ENCODE assay signal across 14 mouse cellular contexts in genomic region chr1:137863506-137863905, GRCm38 (mm10).
"Had no signal": no experiment of that assay in that cellular context is flagged by ENCODE, and none has a peak within 500 bp of the region (broad histone marks: within the 10 kb centered on the region; RNA-seq: fewer than 3 reads in every experiment).

No protein-coding gene starts in this region.

- DNase-seq: gastrocnemius, adult 2 months; gastrocnemius, postnatal 10 days; gastrocnemius, postnatal 25 days; heart, adult 18-20 months; heart, postnatal 10 days; heart, postnatal 4 days; kidney, adult 11 months; kidney, adult 2 months; kidney, adult 9 months; kidney, postnatal 14 days; kidney, postnatal 36 days; layer of hippocampus, adult 9-11 months; liver; liver, embryonic 13.5 days had no signal
